Mouse (Mus musculus) heart, postnatal 0 days (tissue): ENCODE data around the gene Emc1. TPM values are rescaled to one million over a fixed set of nuclear protein-coding genes. Genes with fewer than 3 reads are reported as not detected.
"Not testable (repeated sequence)": the region's sequence is repeated elsewhere in the genome, so short reads cannot be mapped to it uniquely, and the experiment has no call there.

ENCODE experiments used
- ATAC-seq: fragments of 200-750 bp; cut with Nextera tagmentation; 2 replicates; pipeline ENCODE4 v1.8.0; 2017; ENCODE audit warnings: low read depth, moderate number of reproducible peaks, moderate library complexity; ENCODE audit not compliant: insufficient read depth
- DNase-seq: peaks from one replicate; pipeline ENCODE4 v3.0.0-alpha.2; 2016; ENCODE audit warnings: low spot score
- H3K27ac ChIP-seq: fragments of 300-500 bp; sonication (generic); 2 replicates; pipeline ENCODE4 v1.5.1; 2014; ENCODE audit warnings: low read depth, mild to moderate bottlenecking
- H3K27me3 ChIP-seq: fragments of 300-500 bp; sonication (generic); 2 replicates; pipeline ENCODE4 v1.6.1; 2014; ENCODE audit warnings: low read length, mixed read lengths; ENCODE audit not compliant: control insufficient read depth, insufficient read depth
- H3K36me3 ChIP-seq: fragments of 300-500 bp; sonication (generic); replicated peaks from 2 replicates; pipeline ENCODE4 v1.6.1; 2014; ENCODE audit warnings: low read length, mixed read lengths; ENCODE audit not compliant: control insufficient read depth, insufficient read depth
- H3K4me1 ChIP-seq: fragments of 300-500 bp; sonication (generic); 2 replicates; pipeline ENCODE4 v1.6.1; 2014; ENCODE audit warnings: antibody characterized with exemption; ENCODE audit not compliant: control insufficient read depth, insufficient read depth
- H3K4me2 ChIP-seq: fragments of 300-500 bp; sonication (generic); 2 replicates; pipeline ENCODE4 v1.6.1; 2014; ENCODE audit warnings: low read depth, mild to moderate bottlenecking, low read length, moderate library complexity
- H3K4me3 ChIP-seq: fragments of 300-500 bp; sonication (generic); 2 replicates; pipeline ENCODE4 v1.5.1; 2014; ENCODE audit warnings: low read depth, low read length
- H3K9ac ChIP-seq: fragments of 300-500 bp; sonication (generic); replicated peaks from 2 replicates; pipeline ENCODE4 v1.6.1; 2014; ENCODE audit warnings: low read depth, low read length, mixed read lengths
- H3K9me3 ChIP-seq: fragments of 300-500 bp; sonication (generic); replicated peaks from 2 replicates; pipeline ENCODE4 v1.6.1; 2016; ENCODE audit warnings: low read length; ENCODE audit not compliant: control insufficient read depth
- CTCF ChIP-seq: IDR thresholded peaks from 2 replicates; pipeline ENCODE4 v1.5.1; 2016; ENCODE audit warnings: antibody characterized with exemption, control low read depth, low read depth
- EP300 ChIP-seq: IDR thresholded peaks from 2 replicates; pipeline ENCODE4 v1.6.1; 2016; ENCODE audit warnings: antibody characterized with exemption, low read depth
- WGBS: fragments of 180-500 bp; shearing (Covaris S2); extraction: QIAGEN DNeasy Blood & Tissue Kit; methylation state at CpG from one replicate; pipeline ENCODE4 v1.1.7; 2014; 5-methylcytosine and 5-hydroxymethylcytosine counted together
- polyA plus RNA-seq: library from polyadenylated mRNA; unstranded; fragments of >200 nt; fragmentation: Nextera tagmentation; extraction: Ambion mirVana; gene quantifications from 2 replicates; pipeline ENCODE4 v1.2.1, GENCODE M21; 2015
- total RNA-seq: library from RNA; depleted of rRNA; stranded (reverse); fragments of >200 nt; gene quantifications from 2 replicates; pipeline ENCODE4 v1.2.3, GENCODE M21; 2014; ENCODE audit warnings: low replicate concordance

Gene Emc1
- total and polyA plus RNA-seq, 2 experiments from 2014 or later, result 25.3 to 41.5 TPM

GRCm38 (mm10) chr4:139379719-139380118 lies 27.3 kb downstream of the Emc1 start:
- peaks cover 10% of the 10 kb centered on the region for H3K4me1 ChIP-seq
- DNase-seq, result no peak
- H3K4me2 ChIP-seq, result peak overlapping the region; percentile 91
- H3K4me3 ChIP-seq, result peak overlapping the region; percentile 93
- no peaks in the 10 kb centered on the region for H3K9me3 ChIP-seq
- H3K27me3 ChIP-seq, result no peaks in the 10 kb centered on the region
- no peak for ATAC-seq
- WGBS, result 10% methylated on average over 8 of the region's 8 CpGs
- TF ChIP-seq EP300, result no peak
- peaks cover 20% of the 10 kb centered on the region for H3K36me3 ChIP-seq
- H3K9ac ChIP-seq, result peak overlapping the region; percentile 86
- peak overlapping the region; percentile 91 for H3K27ac ChIP-seq

GRCm38 (mm10) chr4:139380207-139380748 lies 27.9 kb downstream of the Emc1 start:
- WGBS, result under 1% methylated on average over 52 of the region's 54 CpGs
- Histone ChIP-seq H3K36me3 (peaks cover 15% of the 10 kb centered on the region), H3K9ac (peak overlapping the region; percentile 86), H3K4me3 (peak overlapping the region; percentile 93), H3K27ac (peak overlapping the region; percentile 91), H3K27me3 (no peaks in the 10 kb centered on the region), H3K4me2 (peak overlapping the region; percentile 91), H3K4me1 (peaks cover 10% of the 10 kb centered on the region), H3K9me3 (no peaks in the 10 kb centered on the region)
- TF ChIP-seq EP300 (0 out of 2 replicates have a peak, but pooled peaks have one; percentile 51), CTCF (no peak)
- ATAC-seq, result peak; percentile 99
- DNase-seq, result peak; percentile 99

- H3K9ac ChIP-seq, result peak overlapping the region; percentile 81
- peak overlapping the region; percentile 78 for H3K4me2 ChIP-seq
- peak overlapping the region; percentile 86 for H3K27ac ChIP-seq
- no peaks in the 10 kb centered on the region for H3K27me3 ChIP-seq
- H3K4me1 ChIP-seq, result peaks cover 10% of the 10 kb centered on the region
- H3K4me3 ChIP-seq, result peak overlapping the region; percentile 93
- TF ChIP-seq CTCF (no peak), EP300 (no peak)
- WGBS, result 2% methylated on average over 36 of the region's 44 CpGs
- no peaks in the 10 kb centered on the region for H3K9me3 ChIP-seq
- DNase-seq, result peak; percentile 23
- peak; percentile 33 for ATAC-seq
- peaks cover 12% of the 10 kb centered on the region; the same call in 1 of the 2 replicates for H3K36me3 ChIP-seq
Measured at GRCm38 (mm10) chr4:139380775-139381451, 28.5 kb downstream of the Emc1 start.

GRCm38 (mm10) chr4:139381452-139381845 lies 29.1 kb downstream of the Emc1 start:
- TF ChIP-seq EP300 (no peak), CTCF (no peak)
- WGBS, result 33% methylated on average over 4 of the region's 4 CpGs

GRCm38 (mm10) chr4:139382231-139382630 lies 29.8 kb downstream of the Emc1 start:
- Histone ChIP-seq H3K27me3 (no peaks in the 10 kb centered on the region), H3K36me3 (0 out of 2 replicates have a peak, but pooled peaks cover 6% of the 10 kb centered on the region), H3K27ac (no peak overlapping the region), H3K4me3 (no peak overlapping the region), H3K9me3 (no peaks in the 10 kb centered on the region), H3K9ac (no peak overlapping the region), H3K4me1 (peaks cover 12% of the 10 kb centered on the region), H3K4me2 (peak overlapping the region; percentile 78; the same call in 1 of the 2 replicates)
- DNase-seq (no peak), ATAC-seq (no peak)
- 52% methylated on average over 7 of the region's 7 CpGs for WGBS
- no peak for TF ChIP-seq EP300
- no peak for TF ChIP-seq CTCF

More at GRCm38 (mm10) chr4:139381452-139381845, 29.1 kb downstream of the Emc1 start:
- peaks cover 10% of the 10 kb centered on the region for H3K4me1 ChIP-seq
- DNase-seq (no peak), ATAC-seq (no peak)
- no peaks in the 10 kb centered on the region for H3K9me3 ChIP-seq
- peak overlapping the region; percentile 81 for H3K9ac ChIP-seq
- H3K27ac ChIP-seq, result 0 out of 2 replicates have a peak overlapping the region, but pooled peaks have one; percentile 86
- H3K36me3 ChIP-seq, result 0 out of 2 replicates have a peak, but pooled peaks cover 12% of the 10 kb centered on the region
- no peaks in the 10 kb centered on the region for H3K27me3 ChIP-seq
- peak overlapping the region; percentile 78 for H3K4me2 ChIP-seq
- H3K4me3 ChIP-seq, result peak overlapping the region; percentile 93

GRCm38 (mm10) chr4:139385841-139386240 lies 33.5 kb downstream of the Emc1 start:
- H3K4me1 ChIP-seq, H3K36me3 ChIP-seq, H3K9me3 ChIP-seq, DNase-seq, H3K27me3 ChIP-seq, H3K9ac ChIP-seq, ATAC-seq, H3K4me2 ChIP-seq, H3K27ac ChIP-seq, H3K4me3 ChIP-seq: not testable (repeated sequence)
- WGBS, result 76% methylated on average over 5 of the region's 5 CpGs
